Mouse (Mus musculus): ENCODE measurements around the gene Axin1.
A peak's percentile ranks its signal among the peaks of the same experiment; 100 is the strongest.

The Axin1 gene

GRCm38 (mm10) chr17:26188091-26188805, 49.8 kb downstream of the Axin1 start:
- no peak for DNase-seq (ENCODE audit: low read depth, low spot score)

GRCm38 (mm10) chr17:26191486-26191885, 53.0 kb downstream of the Axin1 start:
- DNase-seq (ENCODE audit: low read depth, low spot score): peak; percentile 33

- no peak for DNase-seq (ENCODE audit: low read depth, low spot score)
Measured at GRCm38 (mm10) chr17:26192481-26193190, 54.1 kb downstream of the Axin1 start.

GRCm38 (mm10) chr17:26198892-26199291, 60.4 kb downstream of the Axin1 start, which contains the start of gene Pdia2:
TSS of gene Pdia2 (minus strand) at chr17:26199087.
- DNase-seq (ENCODE audit: low read depth, low spot score): no peak

GRCm38 (mm10) chr17:26200831-26201705, 62.6 kb downstream of the Axin1 start:
- no peak for DNase-seq (ENCODE audit: low read depth, low spot score)

GRCm38 (mm10) chr17:26201998-26202397, 63.5 kb downstream of the Axin1 start:
- no peak for DNase-seq (ENCODE audit: low read depth, low spot score)

- no peak for DNase-seq (ENCODE audit: low read depth, low spot score)
Measured at GRCm38 (mm10) chr17:26202737-26203136, 64.2 kb downstream of the Axin1 start, which contains the start of gene Rgs11. TSS of gene Rgs11 (plus strand) at chr17:26202951.

- peak; percentile 25 for DNase-seq (ENCODE audit: low read depth, low spot score)
Measured at GRCm38 (mm10) chr17:26203321-26203811, 64.9 kb downstream of the Axin1 start.

GRCm38 (mm10) chr17:26204766-26205165, 66.3 kb downstream of the Axin1 start:
- no peak for DNase-seq (ENCODE audit: low read depth, low spot score)

GRCm38 (mm10) chr17:26206392-26206791, 67.9 kb downstream of the Axin1 start:
- DNase-seq (ENCODE audit: low read depth, low spot score): no peak

GRCm38 (mm10) chr17:26207686-26208085, 69.2 kb downstream of the Axin1 start, which contains the start of gene Arhgdig:
TSS of gene Arhgdig (minus strand) at chr17:26207786.
- no peak for DNase-seq (ENCODE audit: low read depth, low spot score)

- no peak for DNase-seq (ENCODE audit: low read depth, low spot score)
Measured at GRCm38 (mm10) chr17:26212241-26212640, 73.8 kb downstream of the Axin1 start.

- DNase-seq (ENCODE audit: low read depth, low spot score): no peak
Measured at GRCm38 (mm10) chr17:26212681-26213080, 74.2 kb downstream of the Axin1 start.

GRCm38 (mm10) chr17:26221508-26221907, 83.0 kb downstream of the Axin1 start:
- no peak for DNase-seq (ENCODE audit: low read depth, low spot score)

- no peak for DNase-seq (ENCODE audit: low read depth, low spot score)
Measured at GRCm38 (mm10) chr17:26225150-26225549, 86.7 kb downstream of the Axin1 start.

- no peak for DNase-seq (ENCODE audit: low read depth, low spot score)
Measured at GRCm38 (mm10) chr17:26229776-26230175, 91.3 kb downstream of the Axin1 start.

GRCm38 (mm10) chr17:26231156-26231555, 92.7 kb downstream of the Axin1 start:
- DNase-seq (ENCODE audit: low read depth, low spot score): no peak

- peak; percentile 29 for DNase-seq (ENCODE audit: low read depth, low spot score)
Measured at GRCm38 (mm10) chr17:26232863-26233262, 94.4 kb downstream of the Axin1 start.

- DNase-seq (ENCODE audit: low read depth, low spot score): no peak
Measured at GRCm38 (mm10) chr17:26234386-26234785, 95.9 kb downstream of the Axin1 start.

- DNase-seq (ENCODE audit: low read depth, low spot score): no peak
Measured at GRCm38 (mm10) chr17:26235077-26235815, 96.8 kb downstream of the Axin1 start.

GRCm38 (mm10) chr17:26237667-26238066, 99.2 kb downstream of the Axin1 start:
- DNase-seq (ENCODE audit: low read depth, low spot score): no peak
